Mouse (Mus musculus) CD4-positive naive resting alpha-beta T cell, adult 57 days (primary cell): ENCODE data around the gene Papss2. TPM values are rescaled to one million over a fixed set of nuclear protein-coding genes. Genes with fewer than 3 reads are reported as not detected.

Source experiments
- total RNA-seq: library from RNA; stranded (reverse); gene quantifications from one replicate; pipeline ENCODE4 v1.2.4, GENCODE M21; 2023

Papss2 gene
- total RNA-seq: 0.44 TPM

DNA sequence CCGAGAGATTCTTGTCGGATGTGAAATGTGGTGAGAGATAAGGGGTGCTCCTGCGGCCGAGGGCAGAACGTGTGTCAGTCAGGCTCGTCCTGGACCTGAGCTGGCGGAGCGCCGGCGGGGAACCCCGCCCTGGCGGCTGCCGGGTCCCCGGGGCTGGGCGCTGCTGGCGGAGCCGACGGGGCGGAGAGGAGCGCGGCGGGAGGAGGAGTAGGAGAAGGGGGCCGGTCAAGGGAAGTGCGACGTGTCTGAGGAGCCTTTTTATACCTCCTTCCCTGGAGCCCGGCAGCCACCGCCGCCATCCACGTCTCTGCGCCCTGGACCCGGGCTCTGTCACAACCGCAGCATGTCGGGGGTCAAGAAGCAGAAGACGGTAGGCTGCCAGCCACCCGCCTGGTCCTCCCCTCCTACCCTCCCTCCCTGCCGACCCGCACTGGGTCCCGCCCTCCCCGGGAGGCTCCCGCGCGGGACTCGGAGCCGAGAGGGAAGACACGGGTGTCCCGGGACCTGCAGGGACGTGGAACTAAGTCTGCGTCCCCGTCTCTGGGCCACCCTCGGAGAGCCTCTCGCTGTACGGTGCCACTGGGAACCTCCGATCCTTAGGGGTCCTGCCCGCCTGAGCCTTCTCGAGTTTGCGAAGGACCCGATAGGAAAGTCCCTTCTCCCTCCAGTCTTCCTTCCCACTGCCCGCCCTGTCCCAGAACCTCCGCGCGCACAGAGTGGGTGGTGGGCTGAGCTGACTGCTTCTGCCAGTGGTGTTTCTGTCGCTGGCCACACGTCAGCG lies at the start of gene Papss2:
TSS of gene Papss2 (plus strand) at position 285 of the 781 bp plus-strand sequence.

Other genes starting within 250 kb of the Papss2 start
- gene Sgms1, start 206.1 kb upstream of the Papss2 start, total RNA-seq: 216 TPM
- 81.5 TPM for gene Rpl9-ps6, start 129.2 kb upstream of the Papss2 start, total RNA-seq
- gene Minpp1, start 110.0 kb upstream of the Papss2 start, total RNA-seq: 33.6 TPM
- 56.9 TPM for gene Atad1, start 144.0 kb downstream of the Papss2 start, total RNA-seq
- gene Pten, start 161.7 kb downstream of the Papss2 start, total RNA-seq: 92.2 TPM